Mouse (Mus musculus): ENCODE results near the gene Wdr46. TPM values are rescaled to one million over a fixed set of nuclear protein-coding genes. Genes with fewer than 3 reads are reported as not detected.

Gene Wdr46
- polyA plus RNA-seq, 1 experiment, result 58.7 TPM

- Histone ChIP-seq H3K27me3 (replicated peaks) (no peaks in the 10 kb centered on the region), H3K4me3 (replicated peaks) (peak overlapping the region; percentile 10), H3K36me3 (replicated peaks; ENCODE audit: low read length) (peaks cover 47% of the 10 kb centered on the region), H3K9me3 (no peaks in the 10 kb centered on the region), H3K4me1 (peaks cover 76% of the 10 kb centered on the region)
- TF ChIP-seq FLI1 (IDR thresholded peaks at IDR 0.05; ENCODE audit: low read length), result no peak
- no peak for TF ChIP-seq GATA1 (IDR thresholded peaks at IDR 0.05; ENCODE audit: borderline replicate concordance, low read length)
These were observed 29.2 kb upstream of the Wdr46 start for GRCm38 (mm10) chr17:33911052-33911812.

DNA sequence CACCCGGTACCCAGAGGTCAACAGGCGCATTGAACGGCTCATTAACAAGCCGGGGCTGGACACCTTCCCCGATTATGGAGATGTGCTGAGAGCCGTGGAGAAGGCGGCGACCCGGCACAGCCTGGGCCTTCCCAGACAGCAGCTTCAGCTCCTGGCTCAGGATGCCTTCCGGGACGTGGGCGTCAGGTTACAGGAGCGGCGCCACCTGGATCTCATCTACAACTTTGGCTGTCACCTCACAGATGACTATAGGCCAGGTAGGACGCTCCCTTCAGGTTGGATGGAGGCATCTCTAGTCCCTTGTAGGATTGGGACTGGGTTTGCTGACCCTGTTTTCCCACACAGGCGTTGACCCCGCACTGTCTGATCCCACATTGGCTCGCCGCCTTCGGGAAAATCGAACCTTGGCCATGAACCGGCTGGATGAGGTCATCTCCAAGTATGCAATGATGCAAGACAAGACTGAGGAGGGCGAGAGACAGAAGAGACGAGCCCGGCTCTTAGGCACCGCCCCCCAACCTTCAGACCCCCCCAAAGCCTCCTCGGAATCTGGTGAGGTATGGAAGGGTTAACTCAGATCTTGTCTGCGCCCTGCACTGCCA, 28.5 kb upstream of the Wdr46 start:
- H3K4me1 ChIP-seq, result peaks cover 78% of the 10 kb centered on the region
- TF ChIP-seq FLI1 (IDR thresholded peaks at IDR 0.05; ENCODE audit: low read length) (no peak), GATA1 (IDR thresholded peaks at IDR 0.05; ENCODE audit: borderline replicate concordance, low read length) (no peak)

DNA sequence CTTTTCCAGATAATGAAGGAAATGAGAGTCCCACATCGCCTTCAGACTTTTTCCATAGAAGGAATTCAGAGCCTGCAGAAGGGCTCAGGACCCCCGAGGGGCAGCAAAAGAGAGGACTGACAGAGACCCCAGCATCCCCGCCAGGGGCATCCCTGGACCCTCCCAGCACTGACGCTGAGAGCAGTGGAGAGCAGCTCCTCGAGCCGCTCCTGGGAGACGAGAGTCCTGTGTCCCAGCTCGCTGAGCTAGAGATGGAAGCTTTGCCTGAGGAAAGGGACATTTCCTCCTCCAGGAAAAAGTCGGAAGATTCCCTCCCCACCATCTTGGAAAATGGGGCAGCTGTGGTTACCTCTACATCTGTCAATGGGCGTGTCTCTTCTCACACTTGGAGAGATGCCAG, 27.2 kb upstream of the Wdr46 start:
- Histone ChIP-seq H3K36me3 (replicated peaks; ENCODE audit: low read length) (peaks cover 63% of the 10 kb centered on the region), H3K9me3 (0 out of 2 replicates have a peak, but pooled peaks cover 5% of the 10 kb centered on the region), H3K4me3 (replicated peaks) (no peak overlapping the region), H3K27me3 (replicated peaks) (no peaks in the 10 kb centered on the region), H3K4me1 (peaks cover 84% of the 10 kb centered on the region)
- TF ChIP-seq GATA1 (IDR thresholded peaks at IDR 0.05; ENCODE audit: borderline replicate concordance, low read length), result no peak
- no peak for TF ChIP-seq FLI1 (IDR thresholded peaks at IDR 0.05; ENCODE audit: low read length)

More for the DNA sequence above, 28.5 kb upstream of the Wdr46 start:
- Histone ChIP-seq H3K9me3 (no peaks in the 10 kb centered on the region), H3K36me3 (replicated peaks; ENCODE audit: low read length) (peaks cover 50% of the 10 kb centered on the region), H3K27me3 (replicated peaks) (no peaks in the 10 kb centered on the region), H3K4me3 (replicated peaks) (peak overlapping the region; percentile 10)

- Histone ChIP-seq H3K27me3 (replicated peaks) (no peaks in the 10 kb centered on the region), H3K4me3 (replicated peaks) (peak overlapping the region; percentile 18), H3K36me3 (replicated peaks; ENCODE audit: low read length) (peaks cover 69% of the 10 kb centered on the region), H3K4me1 (peaks cover 84% of the 10 kb centered on the region), H3K9me3 (0 out of 2 replicates have a peak, but pooled peaks cover 5% of the 10 kb centered on the region)
- TF ChIP-seq FLI1 (IDR thresholded peaks at IDR 0.05; ENCODE audit: low read length) (no peak), GATA1 (IDR thresholded peaks at IDR 0.05; ENCODE audit: borderline replicate concordance, low read length) (no peak)
These were observed 26.6 kb upstream of the Wdr46 start for GRCm38 (mm10) chr17:33913905-33914304.

DNA sequence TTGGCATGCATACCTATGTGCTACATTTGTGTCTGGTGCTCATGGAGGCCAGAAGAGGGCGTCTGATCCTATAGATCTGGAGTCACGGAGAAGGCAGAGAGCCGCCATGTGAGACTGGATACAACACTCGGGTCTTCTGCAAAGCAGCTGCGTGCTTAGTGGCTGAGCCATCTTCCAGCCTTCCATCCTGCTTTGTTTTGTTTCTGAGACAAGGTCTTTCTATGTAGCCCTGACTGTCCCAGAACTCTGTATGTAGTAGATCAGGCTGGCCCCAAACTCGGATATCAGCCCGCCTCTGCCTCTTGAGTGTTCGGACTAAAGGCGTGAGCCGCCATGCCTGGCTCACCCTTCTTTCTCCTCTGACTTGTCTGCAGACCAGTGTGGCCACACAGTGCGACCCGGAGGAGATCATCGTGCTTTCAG, 25.5 kb upstream of the Wdr46 start:
- Histone ChIP-seq H3K9me3 (0 out of 2 replicates have a peak, but pooled peaks cover 5% of the 10 kb centered on the region), H3K27me3 (replicated peaks) (no peaks in the 10 kb centered on the region), H3K4me1 (peaks cover 83% of the 10 kb centered on the region), H3K36me3 (replicated peaks; ENCODE audit: low read length) (peaks cover 69% of the 10 kb centered on the region), H3K4me3 (replicated peaks) (peak overlapping the region; percentile 78)
- TF ChIP-seq GATA1 (IDR thresholded peaks at IDR 0.05; ENCODE audit: borderline replicate concordance, low read length) (no peak), FLI1 (IDR thresholded peaks at IDR 0.05; ENCODE audit: low read length) (no peak)

DNA sequence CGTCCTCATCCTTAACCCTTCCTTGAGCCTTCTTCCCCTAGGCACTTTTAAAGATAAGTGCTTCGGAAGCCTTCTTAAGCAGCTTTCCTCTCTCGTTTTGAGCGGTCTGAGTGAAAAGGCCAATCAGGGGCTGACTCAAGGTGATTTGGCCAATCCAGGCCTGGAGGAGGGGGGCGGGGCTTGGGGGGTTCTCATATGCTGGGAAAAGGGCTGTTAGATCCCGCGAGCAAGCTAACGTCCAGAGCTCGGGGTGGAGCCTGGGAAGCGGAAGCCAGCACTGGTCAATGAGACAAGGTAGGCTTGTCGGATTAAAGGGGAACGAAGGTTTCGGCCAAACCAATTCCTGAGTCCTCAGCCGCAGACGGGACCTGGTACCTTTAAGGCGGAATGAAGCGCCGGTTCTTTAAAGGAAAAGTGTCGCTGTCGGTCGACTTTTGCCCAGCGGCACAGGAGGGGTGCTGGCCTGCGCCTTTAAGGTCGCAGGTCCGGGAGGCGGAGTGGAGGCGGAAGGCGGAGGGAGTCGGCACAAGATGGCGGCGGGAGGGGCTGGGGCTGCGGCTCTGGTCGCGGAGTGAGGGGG, 24.7 kb upstream of the Wdr46 start, which contains the start of the genes Tapbp and Zbtb22:
TSS of gene Tapbp (plus strand) at position 229 of the 580 bp plus-strand sequence.
TSS of gene Zbtb22 (plus strand) at position 234 of the 580 bp plus-strand sequence.
- Histone ChIP-seq H3K9me3 (0 out of 2 replicates have a peak, but pooled peaks cover 5% of the 10 kb centered on the region), H3K27me3 (replicated peaks) (no peaks in the 10 kb centered on the region), H3K4me1 (peaks cover 77% of the 10 kb centered on the region), H3K36me3 (replicated peaks; ENCODE audit: low read length) (peaks cover 65% of the 10 kb centered on the region), H3K4me3 (replicated peaks) (peak within 1 kb of the TSS; percentile 93)
- TF ChIP-seq FLI1 (IDR thresholded peaks at IDR 0.05; ENCODE audit: low read length), result no peak
- no peak for TF ChIP-seq GATA1 (IDR thresholded peaks at IDR 0.05; ENCODE audit: borderline replicate concordance, low read length)

GRCm38 (mm10) chr17:33916294-33916693, 24.2 kb upstream of the Wdr46 start:
- TF ChIP-seq FLI1 (IDR thresholded peaks at IDR 0.05; ENCODE audit: low read length) (no peak), GATA1 (IDR thresholded peaks at IDR 0.05; ENCODE audit: borderline replicate concordance, low read length) (no peak)
- peaks cover 77% of the 10 kb centered on the region for H3K4me1 ChIP-seq
- peak overlapping the region; percentile 93 for H3K4me3 ChIP-seq (replicated peaks)
- H3K27me3 ChIP-seq (replicated peaks), result no peaks in the 10 kb centered on the region
- 0 out of 2 replicates have a peak, but pooled peaks cover 5% of the 10 kb centered on the region for H3K9me3 ChIP-seq
- peaks cover 65% of the 10 kb centered on the region for H3K36me3 ChIP-seq (replicated peaks; ENCODE audit: low read length)

DNA sequence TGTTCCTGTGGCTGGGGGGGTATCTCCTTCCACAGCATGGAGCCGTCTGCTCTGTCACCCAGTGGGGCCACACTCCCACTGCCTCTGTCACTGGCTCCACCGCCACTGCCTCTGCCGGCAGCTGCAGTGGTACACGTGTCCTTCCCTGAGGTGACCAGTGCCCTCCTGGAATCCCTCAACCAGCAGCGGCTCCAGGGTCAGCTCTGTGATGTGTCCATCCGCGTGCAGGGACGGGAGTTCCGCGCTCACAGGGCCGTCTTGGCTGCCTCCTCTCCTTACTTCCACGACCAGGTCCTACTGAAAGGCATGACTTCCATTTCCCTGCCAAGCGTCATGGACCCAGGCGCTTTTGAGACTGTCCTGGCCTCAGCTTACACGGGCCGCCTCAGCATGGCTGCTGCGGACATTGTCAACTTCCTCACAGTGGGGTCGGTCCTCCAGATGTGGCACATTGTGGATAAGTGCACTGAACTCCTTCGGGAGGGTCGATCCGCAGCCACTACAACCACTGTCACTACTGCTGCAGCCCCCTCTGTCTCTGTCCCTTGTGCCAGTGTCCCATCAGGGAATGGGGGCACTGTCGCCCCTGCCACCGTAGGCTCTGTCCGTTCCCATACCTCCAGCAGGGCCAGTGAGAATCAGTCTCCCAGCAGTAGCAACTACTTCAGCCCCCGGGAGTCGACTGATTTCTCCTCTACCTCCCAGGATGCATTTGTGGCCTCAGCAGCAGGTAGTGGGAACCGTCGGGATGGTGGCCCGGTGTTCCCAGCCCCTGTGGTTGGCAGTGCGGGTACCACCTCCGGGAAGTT, 23.4 kb upstream of the Wdr46 start:
- peaks cover 65% of the 10 kb centered on the region for H3K36me3 ChIP-seq (replicated peaks; ENCODE audit: low read length)
- 0 out of 2 replicates have a peak, but pooled peaks cover 5% of the 10 kb centered on the region for H3K9me3 ChIP-seq
- H3K27me3 ChIP-seq (replicated peaks), result no peaks in the 10 kb centered on the region
- TF ChIP-seq FLI1 (IDR thresholded peaks at IDR 0.05; ENCODE audit: low read length) (no peak), GATA1 (IDR thresholded peaks at IDR 0.05; ENCODE audit: borderline replicate concordance, low read length) (no peak)
- H3K4me1 ChIP-seq, result peaks cover 77% of the 10 kb centered on the region
- H3K4me3 ChIP-seq (replicated peaks), result peak overlapping the region; percentile 93
